ENCODE assay signal across 8 mouse cellular contexts in genomic region chr17:5872506-5872905, GRCm38 (mm10). TPM values are rescaled to one million over a fixed set of nuclear protein-coding genes. Genes with fewer than 3 reads are reported as not detected.
DNase-seq lines count a peak whose midpoint lies in the region; ATAC-seq lines count a peak whose summit lies in the region.

No protein-coding gene starts in this region.

- H3K27ac ChIP-seq in limb, embryonic 13.5 days, result no peak overlapping the region

- H3K4me3 ChIP-seq in limb, embryonic 13.5 days, result no peak overlapping the region

- H3K9me3 ChIP-seq in limb, embryonic 13.5 days, result no peaks in the 10 kb centered on the region

- no peaks in the 10 kb centered on the region for H3K27me3 ChIP-seq in limb, embryonic 13.5 days

- WGBS in limb, embryonic 13.5 days, result 57% methylated on average over 12 of the region's 12 CpGs

- H3K36me3 ChIP-seq in limb, embryonic 13.5 days, result no peaks in the 10 kb centered on the region

- intact Hi-C loops in heart, postnatal 10 days (cut with DNase I), result no loop called here

- H3K4me1 ChIP-seq in limb, embryonic 13.5 days, result peaks cover 30% of the 10 kb centered on the region

- 0 out of 2 replicates have a peak overlapping the region, but pooled peaks have one; percentile 10 for H3K9ac ChIP-seq in limb, embryonic 13.5 days

- peak; percentile 53 to 69 for DNase-seq in adrenal gland, adult 18-20 months (ENCODE audit: low spot score in 2 of 2)
- no peak for DNase-seq in adrenal gland, postnatal 4 days (ENCODE audit: low spot score in 2 of 2)
- DNase-seq in ES-CJ7 (ENCODE audit: low read depth, low spot score), result peak; percentile 17
- peak; percentile 73 to 77 for DNase-seq in cerebellum, postnatal 36 days
- DNase-seq in heart, postnatal 10 days, result peak; percentile 79
- DNase-seq in retina, postnatal 7 days (ENCODE audit: low read depth, low spot score), result peak; percentile 28
- no peak for DNase-seq in layer of hippocampus, adult 9-10 months (ENCODE audit: low spot score)

- peak; percentile 66 for ATAC-seq in limb, embryonic 13.5 days (ENCODE audit: low FRiP score, low read depth)

- no peak overlapping the region for H3K4me2 ChIP-seq in limb, embryonic 13.5 days (replicated peaks)

RNA-seq across cellular contexts. Expression of gene Snx9, which starts 31.4 kb away (rescaled TPM):
- total RNA-seq in adrenal gland, adult 18-20 months (2021), result 10 to 100 TPM; 45.3 TPM
- 10 to 100 TPM; 52.0 to 57.6 TPM for total RNA-seq in adrenal gland, postnatal 4 days (2021)
- total RNA-seq in heart, postnatal 10 days (2021), result 10 to 100 TPM; 37.7 to 41.0 TPM
- 27.6 and 28.3 TPM in 2 replicates for polyA plus RNA-seq in limb, embryonic 13.5 days (2015; fragmentation: Nextera tagmentation; extraction: Ambion mirVana)

Comparison
In these comparisons a context has a peak if more than half of its experiments do, and no peak if none do; other contexts are left out.
1. DNase-seq: peak in adrenal gland, adult 18-20 months (2 of 2), ES-CJ7 (single experiment), cerebellum, postnatal 36 days (2 of 2), heart, postnatal 10 days (2 of 2) and retina, postnatal 7 days (single experiment); none in adrenal gland, postnatal 4 days (0 of 2) and layer of hippocampus, adult 9-10 months (single experiment).